Mouse (Mus musculus) T-cell, adult 2 months (primary cell): ENCODE measurements around the gene Ccr5.

ENCODE experiments used
- DNase-seq: peaks from one replicate; pipeline ENCODE4 v3.0.0; 2022; ENCODE audit warnings: low spot score

Gene Ccr5

GRCm38 (mm10) chr9:124138055-124138775 lies 16.9 kb downstream of the Ccr5 start:
- DNase-seq: no peak

- no peak for DNase-seq
Observed at GRCm38 (mm10) chr9:124143678-124144077, 22.3 kb downstream of the Ccr5 start.

GRCm38 (mm10) chr9:124146307-124146706 lies 25.0 kb downstream of the Ccr5 start:
- DNase-seq: no peak
